Mouse (Mus musculus) bone marrow, adult 2 months (tissue): ENCODE measurements around the gene D930048N14Rik. TPM values are rescaled to one million over a fixed set of nuclear protein-coding genes. Genes with fewer than 3 reads are reported as not detected.

Source experiments
- H3K27ac ChIP-seq: fragments of 200-500 bp; 2 replicates; pipeline ENCODE4 v1.5.1; 2012; ENCODE audit warnings: low read depth, mild to moderate bottlenecking, control low read depth, inconsistent platforms, low read length; ENCODE audit not compliant: control insufficient read depth, poor library complexity, insufficient read depth
- H3K4me1 ChIP-seq: fragments of 200-500 bp; 2 replicates; pipeline ENCODE4 v1.6.1; 2011; ENCODE audit warnings: low read length; ENCODE audit not compliant: control insufficient read depth, insufficient read depth
- H3K4me3 ChIP-seq: fragments of 200-500 bp; replicated peaks from 2 replicates; pipeline ENCODE3; 2011; ENCODE audit warnings: mild to moderate bottlenecking, low read depth, low read length, control low read depth; ENCODE audit not compliant: control insufficient read depth
- CTCF ChIP-seq: fragments of 200-500 bp; IDR thresholded peaks from 2 replicates; pipeline ENCODE4 v1.5.1; 2011; ENCODE audit warnings: low read length, control low read depth; ENCODE audit not compliant: control insufficient read depth, insufficient read depth
- POLR2A ChIP-seq: fragments of 200-500 bp; IDR thresholded peaks from 2 replicates; pipeline ENCODE4 v1.6.1; 2011; ENCODE audit warnings: low read depth, mild to moderate bottlenecking, control low read depth, low read length, borderline replicate concordance; ENCODE audit not compliant: control insufficient read depth
- WGBS: fragments of 180-500 bp; shearing (Covaris S2); methylation state at CpG from one replicate; pipeline ENCODE4 v1.1.7; 2018; 5-methylcytosine and 5-hydroxymethylcytosine counted together
- polyA plus RNA-seq: library from polyadenylated mRNA; stranded (reverse); fragments of >200 nt; gene quantifications from 2 replicates; pipeline ENCODE4 v1.2.4, GENCODE M21; 2011; ENCODE audit warnings: low replicate concordance; ENCODE audit not compliant: missing spikeins, insufficient read depth, insufficient read length

D930048N14Rik gene
- polyA plus RNA-seq, 1 experiment = 0.72 TPM

- TF ChIP-seq CTCF (no peak), POLR2A (no peak)
- H3K4me3 ChIP-seq = no peak overlapping the region
- peaks cover 5% of the 10 kb centered on the region for H3K4me1 ChIP-seq
- WGBS = 85% methylated on average over 3 of the region's 3 CpGs
- no peak overlapping the region for H3K27ac ChIP-seq
Observed at GRCm38 (mm10) chr11:51633721-51634120, 17.0 kb upstream of the D930048N14Rik start.

- TF ChIP-seq POLR2A = no peak
- TF ChIP-seq CTCF = no peak
- Histone ChIP-seq H3K4me1 (peaks cover 5% of the 10 kb centered on the region), H3K27ac (peak overlapping the region; percentile 93), H3K4me3 (peak overlapping the region; percentile 82)
- WGBS = 4% methylated on average over 6 of the region's 6 CpGs
Observed at GRCm38 (mm10) chr11:51635127-51635524, 15.6 kb upstream of the D930048N14Rik start.

- H3K27ac ChIP-seq = peak within 1 kb of the TSS; percentile 93
- TF ChIP-seq CTCF = no peak
- peak; percentile 66; the same call in 1 of the 2 replicates for TF ChIP-seq POLR2A
- peak within 1 kb of the TSS; percentile 82 for H3K4me3 ChIP-seq
- peaks cover 5% of the 10 kb centered on the region for H3K4me1 ChIP-seq
- WGBS = under 1% methylated on average over 61 of the region's 61 CpGs
Observed at GRCm38 (mm10) chr11:51635525-51636322, 15.0 kb upstream of the D930048N14Rik start, which contains the start of gene Rmnd5b. Gene Rmnd5b (minus strand): TSS chr11:51635896.

GRCm38 (mm10) chr11:51636323-51636684 is 14.4 kb upstream of the D930048N14Rik start:
- Histone ChIP-seq H3K4me1 (peaks cover 5% of the 10 kb centered on the region), H3K27ac (peak overlapping the region; percentile 93), H3K4me3 (peak overlapping the region; percentile 82)
- no peak for TF ChIP-seq POLR2A
- TF ChIP-seq CTCF = peak; percentile 60; the same call in 1 of the 2 replicates
- WGBS = 5% methylated on average over 6 of the region's 6 CpGs

GRCm38 (mm10) chr11:51637971-51638414 is 12.8 kb upstream of the D930048N14Rik start:
- H3K4me3 ChIP-seq = peak overlapping the region; percentile 47
- 1% methylated on average over 17 of the region's 17 CpGs for WGBS
- TF ChIP-seq POLR2A (peak; percentile 74; the same call in 1 of the 2 replicates), CTCF (no peak)
- peak overlapping the region; percentile 90 for H3K27ac ChIP-seq
- H3K4me1 ChIP-seq = peaks cover 2% of the 10 kb centered on the region

GRCm38 (mm10) chr11:51638497-51638896 is 12.3 kb upstream of the D930048N14Rik start:
- Histone ChIP-seq H3K4me3 (no peak overlapping the region), H3K4me1 (peaks cover 2% of the 10 kb centered on the region), H3K27ac (peak overlapping the region; percentile 90; the same call in 1 of the 2 replicates)
- 42% methylated on average over 5 of the region's 5 CpGs for WGBS
- no peak for TF ChIP-seq CTCF
- TF ChIP-seq POLR2A = no peak

- H3K4me3 ChIP-seq = no peak overlapping the region
- WGBS = 76% methylated on average over 7 of the region's 7 CpGs
- no peak for TF ChIP-seq CTCF
- TF ChIP-seq POLR2A = no peak
- H3K4me1 ChIP-seq = peaks cover 6% of the 10 kb centered on the region
- no peak overlapping the region for H3K27ac ChIP-seq
Observed at GRCm38 (mm10) chr11:51640748-51641147, 10.0 kb upstream of the D930048N14Rik start.

- 68% methylated on average over 9 of the region's 9 CpGs for WGBS
- Histone ChIP-seq H3K27ac (peak overlapping the region; percentile 94), H3K4me1 (peaks cover 7% of the 10 kb centered on the region), H3K4me3 (no peak overlapping the region)
- TF ChIP-seq CTCF (no peak), POLR2A (no peak)
Observed at GRCm38 (mm10) chr11:51643202-51643601, 7.6 kb upstream of the D930048N14Rik start.
